Mouse (Mus musculus): ENCODE results near the gene Gm48552. TPM values are rescaled to one million over a fixed set of nuclear protein-coding genes. Genes with fewer than 3 reads are reported as not detected.

Gm48552 gene
- total and polyA plus RNA-seq, 3 experiments: 0.89 to 1.2 TPM; not detected in 1

- H3K4me3 ChIP-seq (ENCODE audit: control insufficient read depth in 1 of 2, insufficient read depth in 1 of 2, low read depth in 2 of 2, low read length in 2 of 2): peak overlapping the region; percentile 85 to 90; a peak in 3 of 4 replicates
- H3K9me3 ChIP-seq (replicated peaks; ENCODE audit: insufficient read depth, low read length): no peaks in the 10 kb centered on the region
- DNase-seq (ENCODE audit: low read depth, low spot score): peak; percentile 35
- no peaks in the 10 kb centered on the region for H3K27me3 ChIP-seq (ENCODE audit: control insufficient read depth in 1 of 2, insufficient read depth in 2 of 2, low read length in 2 of 2)
- peaks cover 13 to 31% of the 10 kb centered on the region in 2 experiments for H3K4me1 ChIP-seq (ENCODE audit: control insufficient read depth in 1 of 2, insufficient read depth in 2 of 2, low read length in 2 of 2)
- peaks cover 17% of the 10 kb centered on the region for H3K79me2 ChIP-seq (ENCODE audit: control insufficient read depth, insufficient read depth, low read length, poor library complexity)
- TF ChIP-seq ZC3H11A (IDR thresholded peaks at IDR 0.05; ENCODE audit: low read depth, low read length) (no peak), HCFC1 (IDR thresholded peaks at IDR 0.05; ENCODE audit: low read depth, low read length) (no peak), MAX (IDR thresholded peaks at IDR 0.05; ENCODE audit: low read length) (no peak), ZNF384 (IDR thresholded peaks at IDR 0.05; ENCODE audit: low read depth, low read length) (no peak), USF1 (IDR thresholded peaks at IDR 0.05; ENCODE audit: low read depth, low read length) (peak; percentile 76), BHLHE40 (IDR thresholded peaks at IDR 0.05; ENCODE audit: borderline replicate concordance, low read depth, low read length) (peak; percentile 55; the same call in 1 of the 2 replicates)
- H3K9ac ChIP-seq (ENCODE audit: control insufficient read depth, low read depth, low read length, poor library complexity, severe bottlenecking): peak overlapping the region; percentile 89
- H3K27ac ChIP-seq (ENCODE audit: control insufficient read depth, low read depth, low read length): no peak overlapping the region
- H3K36me3 ChIP-seq (ENCODE audit: control insufficient read depth in 1 of 2, insufficient read depth in 2 of 2, low read length in 2 of 2): peaks cover 0 to 23% of the 10 kb centered on the region in 2 experiments; a peak in 2 of 4 replicates
These were observed 3.0 kb upstream of the Gm48552 start for GRCm38 (mm10) chr10:81385603-81386306.

- peaks cover 4 to 18% of the 10 kb centered on the region in 2 experiments for H3K4me1 ChIP-seq (ENCODE audit: control insufficient read depth in 1 of 2, insufficient read depth in 2 of 2, low read length in 2 of 2)
- H3K36me3 ChIP-seq (ENCODE audit: control insufficient read depth in 1 of 2, insufficient read depth in 2 of 2, low read length in 2 of 2): peaks cover 0 to 11% of the 10 kb centered on the region in 2 experiments; a peak in 2 of 4 replicates
These were observed 1.1 kb upstream of the Gm48552 start for GRCm38 (mm10) chr10:81387716-81388115.

GRCm38 (mm10) chr10:81389373-81389772 is 568 bp downstream of the Gm48552 start:
- TF ChIP-seq GABPA (IDR thresholded peaks at IDR 0.05; ENCODE audit: low read depth, low read length) (no peak), ZKSCAN1 (IDR thresholded peaks at IDR 0.05; ENCODE audit: low read depth, low read length) (no peak), MAFK (IDR thresholded peaks at IDR 0.05; ENCODE audit: borderline replicate concordance, low read depth, low read length) (no peak), TCF12 (IDR thresholded peaks at IDR 0.05; ENCODE audit: low read depth, low read length) (no peak), E2F4 (IDR thresholded peaks at IDR 0.05; ENCODE audit: borderline replicate concordance, low read depth, low read length) (no peak), ELF1 (IDR thresholded peaks at IDR 0.05; ENCODE audit: low read depth, low read length) (no peak), MXI1 (IDR thresholded peaks at IDR 0.05; ENCODE audit: low read depth, low read length) (no peak), BHLHE40 (IDR thresholded peaks at IDR 0.05; ENCODE audit: borderline replicate concordance, low read depth, low read length) (no peak), ZC3H11A (IDR thresholded peaks at IDR 0.05; ENCODE audit: low read depth, low read length) (no peak), SMC3 (IDR thresholded peaks at IDR 0.05; ENCODE audit: low read depth, low read length) (no peak), NRF1 (IDR thresholded peaks at IDR 0.05; ENCODE audit: insufficient read depth, low read depth, low read length, poor library complexity, severe bottlenecking) (no peak), ETS1 (IDR thresholded peaks at IDR 0.05; ENCODE audit: low read depth, low read length) (no peak), MAX (IDR thresholded peaks at IDR 0.05; ENCODE audit: low read length) (no peak), CTCF (IDR thresholded peaks at IDR 0.05 in 2 of 3, conservative IDR thresholded peaks at IDR 0.05 in 1 of 3; ENCODE audit: control insufficient read depth in 1 of 3, insufficient read depth in 1 of 3, low read depth in 2 of 3, low read length in 3 of 3, poor library complexity in 1 of 3, severe bottlenecking in 1 of 3) (no peak), CHD1 (IDR thresholded peaks at IDR 0.05; ENCODE audit: low read depth, low read length) (no peak)
- peaks cover 16% of the 10 kb centered on the region for H3K79me2 ChIP-seq (ENCODE audit: control insufficient read depth, insufficient read depth, low read length, poor library complexity)
- peaks cover 6 to 22% of the 10 kb centered on the region in 2 experiments; a peak in 3 of 4 replicates for H3K4me1 ChIP-seq (ENCODE audit: control insufficient read depth in 1 of 2, insufficient read depth in 2 of 2, low read length in 2 of 2)
- H3K9me3 ChIP-seq (replicated peaks; ENCODE audit: insufficient read depth, low read length): no peaks in the 10 kb centered on the region
- no peaks in the 10 kb centered on the region for H3K27me3 ChIP-seq (ENCODE audit: control insufficient read depth in 1 of 2, insufficient read depth in 2 of 2, low read length in 2 of 2)
- DNase-seq (ENCODE audit: low read depth, low spot score): no peak
- H3K9ac ChIP-seq (ENCODE audit: control insufficient read depth, low read depth, low read length, poor library complexity, severe bottlenecking): no peak overlapping the region
- H3K36me3 ChIP-seq (ENCODE audit: control insufficient read depth in 1 of 2, insufficient read depth in 2 of 2, low read length in 2 of 2): peaks cover 0 to 4% of the 10 kb centered on the region in 2 experiments; a peak in 1 of 4 replicates
- H3K4me3 ChIP-seq (ENCODE audit: control insufficient read depth in 1 of 2, insufficient read depth in 1 of 2, low read depth in 2 of 2, low read length in 2 of 2): no peak overlapping the region
- no peak overlapping the region for H3K27ac ChIP-seq (ENCODE audit: control insufficient read depth, low read depth, low read length)

More at GRCm38 (mm10) chr10:81387716-81388115, 1.1 kb upstream of the Gm48552 start:
- Histone ChIP-seq H3K79me2 (ENCODE audit: control insufficient read depth, insufficient read depth, low read length, poor library complexity) (peaks cover 17% of the 10 kb centered on the region), H3K27me3 (ENCODE audit: control insufficient read depth in 1 of 2, insufficient read depth in 2 of 2, low read length in 2 of 2) (no peaks in the 10 kb centered on the region), H3K9ac (ENCODE audit: control insufficient read depth, low read depth, low read length, poor library complexity, severe bottlenecking) (no peak overlapping the region), H3K9me3 (replicated peaks; ENCODE audit: insufficient read depth, low read length) (no peaks in the 10 kb centered on the region), H3K4me3 (ENCODE audit: control insufficient read depth in 1 of 2, insufficient read depth in 1 of 2, low read depth in 2 of 2, low read length in 2 of 2) (no peak overlapping the region), H3K27ac (ENCODE audit: control insufficient read depth, low read depth, low read length) (no peak overlapping the region)
- TF ChIP-seq SIN3A (IDR thresholded peaks at IDR 0.05; ENCODE audit: low read length) (no peak), UBTF (IDR thresholded peaks at IDR 0.05; ENCODE audit: borderline replicate concordance, insufficient read depth, low read depth, low read length) (no peak), NRF1 (IDR thresholded peaks at IDR 0.05; ENCODE audit: insufficient read depth, low read depth, low read length, poor library complexity, severe bottlenecking) (no peak), ZKSCAN1 (IDR thresholded peaks at IDR 0.05; ENCODE audit: low read depth, low read length) (no peak), POLR2A (IDR thresholded peaks at IDR 0.05; ENCODE audit: control insufficient read depth in 1 of 2, insufficient read depth in 1 of 2, low read depth in 1 of 2, low read length in 2 of 2, poor library complexity in 1 of 2) (no peak), EP300 (IDR thresholded peaks at IDR 0.05; ENCODE audit: low read depth in 1 of 2, low read length in 2 of 2) (no peak), ZC3H11A (IDR thresholded peaks at IDR 0.05; ENCODE audit: low read depth, low read length) (no peak), ETS1 (IDR thresholded peaks at IDR 0.05; ENCODE audit: low read depth, low read length) (no peak), CHD1 (IDR thresholded peaks at IDR 0.05; ENCODE audit: low read depth, low read length) (no peak), POLR2AphosphoS2 (IDR thresholded peaks at IDR 0.05; ENCODE audit: low read length) (no peak), MYB (IDR thresholded peaks at IDR 0.05; ENCODE audit: low read depth, low read length) (no peak), MXI1 (IDR thresholded peaks at IDR 0.05; ENCODE audit: low read depth, low read length) (no peak), SMC3 (IDR thresholded peaks at IDR 0.05; ENCODE audit: low read depth, low read length) (no peak), KAT2A (conservative IDR thresholded peaks at IDR 0.05; ENCODE audit: low read depth, low read length) (no peak), MAZ (IDR thresholded peaks at IDR 0.05; ENCODE audit: low read depth, low read length) (no peak), MEF2A (IDR thresholded peaks at IDR 0.05; ENCODE audit: extremely low read depth, insufficient replicate concordance, low read depth, low read length, poor library complexity, severe bottlenecking) (no peak)
- DNase-seq (ENCODE audit: low read depth, low spot score): no peak
